Mouse (Mus musculus) central nervous system, embryonic 14 days (tissue): Measurements from ENCODE around the gene Agtr1b. TPM values are rescaled to one million over a fixed set of nuclear protein-coding genes. Genes with fewer than 3 reads are reported as not detected.

Experiments used
- polyA plus RNA-seq: library from polyadenylated mRNA; depleted of rRNA; stranded (reverse); fragments of >200 nt; gene quantifications from 2 replicates; pipeline ENCODE4 v1.2.3, GENCODE M21; 2012; rRNA removed

The Agtr1b gene
- polyA plus RNA-seq, result 0.05 and 0.11 TPM in 2 replicates

DNA sequence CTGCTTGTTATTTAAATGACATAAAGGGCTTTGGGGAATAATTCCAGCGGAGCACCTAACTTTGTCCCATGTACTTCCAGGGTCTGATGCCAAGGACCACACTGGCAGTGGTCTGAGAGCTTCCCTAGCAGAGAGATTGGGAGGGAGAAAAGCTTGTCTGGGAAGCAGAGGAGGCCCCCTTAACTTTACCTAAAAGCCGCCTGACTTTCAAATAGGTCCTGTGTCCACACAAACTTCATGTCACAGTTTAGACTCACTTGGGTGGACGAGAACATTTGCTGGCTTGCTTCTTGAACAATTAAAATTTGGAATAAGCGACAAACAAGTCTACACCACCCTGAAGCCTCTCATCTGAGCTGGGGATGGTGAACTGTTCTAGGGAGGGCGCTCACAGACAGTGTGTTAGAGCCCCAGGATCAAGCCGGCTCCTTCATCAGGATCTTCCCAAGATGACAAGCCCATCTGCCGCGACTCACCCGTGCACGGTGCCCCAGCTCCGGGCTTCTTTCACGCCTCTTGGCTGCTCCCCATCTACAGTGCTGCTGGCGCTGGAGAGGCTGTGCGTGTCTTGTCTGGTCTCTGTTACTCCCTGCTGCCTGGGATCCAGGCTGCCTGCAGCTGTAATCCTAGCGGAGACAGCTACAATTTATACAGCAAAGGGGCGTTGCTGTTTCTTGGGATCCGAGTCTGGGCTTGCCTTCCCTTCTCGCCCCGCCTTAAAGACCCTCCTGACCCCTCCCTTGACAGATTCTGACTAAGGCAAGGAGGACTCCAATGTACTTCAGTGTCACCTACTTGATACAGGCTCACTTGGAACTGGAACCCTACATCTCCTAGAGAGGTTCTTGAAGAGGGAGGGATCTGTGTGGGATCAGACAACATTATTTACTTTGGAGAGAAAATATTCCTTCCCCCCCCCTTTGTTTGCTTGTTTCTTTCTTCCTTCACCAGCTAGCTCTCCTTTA is at the start of gene Agtr1b:
Agtr1b (minus strand) TSS at position 620 of the 965 bp plus-strand sequence.

DNA sequence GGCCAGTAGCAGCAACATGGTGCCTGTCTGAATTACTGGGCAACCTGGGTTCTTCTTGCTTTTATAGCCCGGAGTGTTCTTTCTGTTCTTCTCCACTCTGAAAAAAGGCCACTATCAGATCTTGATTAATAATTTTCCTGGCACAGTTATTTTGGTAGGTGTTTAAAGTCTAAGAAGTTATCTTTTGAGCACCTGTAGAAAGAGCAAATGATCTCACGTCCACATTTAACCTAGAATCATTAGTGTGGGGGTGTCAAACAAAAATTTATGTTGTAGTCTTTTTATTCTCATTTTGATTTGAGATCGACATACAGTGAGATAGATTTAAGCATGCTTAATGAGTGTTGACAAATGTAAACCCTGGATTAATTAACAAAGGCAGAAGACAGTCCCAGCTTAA is 91.3 kb downstream of the Agtr1b start, which contains the start of gene Cpb1:
Cpb1 (minus strand) TSS at position 101 of the 400 bp plus-strand sequence.

Other genes with a start within 250 kb of the Agtr1b start
- gene Gyg, start 211.9 kb downstream of the Agtr1b start, polyA plus RNA-seq, result 21.3 and 25.5 TPM in 2 replicates
- gene Cpa3, start 125.0 kb downstream of the Agtr1b start, polyA plus RNA-seq, result 1.6 and 7.6 TPM in 2 replicates
- 0.05 and 0.18 TPM in 2 replicates for gene Cpb1, start 91.4 kb downstream of the Agtr1b start, polyA plus RNA-seq